Mouse (Mus musculus) CH12.LX (cell line): ENCODE measurements at regions not wholly inside any gene's neighbourhood (a gene's known extent, or its start where the extent isn't known, plus 50 kb on each side); places are given as distances from the start of the nearest gene placed in this dataset.
"Not testable (repeated sequence)": the region's sequence is repeated elsewhere in the genome, so short reads cannot be mapped to it uniquely, and the experiment has no call there.

Experiments used
- DNase-seq: peaks from one replicate; pipeline ENCODE4 v3.0.0-alpha.2; 2013; ENCODE audit errors: extremely low read depth
- H3K27ac ChIP-seq: 2 replicates; pipeline ENCODE4 v1.5.1; 2012; ENCODE audit warnings: low read depth, mild to moderate bottlenecking, control low read depth, moderate library complexity; ENCODE audit not compliant: insufficient read depth
- H3K27me3 ChIP-seq: replicated peaks from 2 replicates; pipeline ENCODE3; 2012; ENCODE audit warnings: inconsistent platforms
- H3K36me3 ChIP-seq, 2 experiments: replicated peaks in 1 of 2; 2 replicates each; pipeline versions ENCODE3 to v1.6.1; 2012; ENCODE audit warnings: inconsistent platforms in 1 of 2, low read length in 1 of 2, mild to moderate bottlenecking in 1 of 2, mixed read lengths in 1 of 2, moderate library complexity in 1 of 2; ENCODE audit not compliant: control insufficient read depth in 1 of 2, insufficient read depth in 1 of 2
- H3K4me1 ChIP-seq, 2 experiments: 2 replicates each; pipeline ENCODE4 v1.6.1; 2012; ENCODE audit warnings: inconsistent platforms in 1 of 2, moderate library complexity in 1 of 2; ENCODE audit not compliant: insufficient read depth in 2 of 2, control insufficient read depth in 1 of 2
- H3K4me2 ChIP-seq: 2 replicates; pipeline ENCODE4 v1.6.1; 2012; ENCODE audit warnings: low read depth, mild to moderate bottlenecking, control low read depth; ENCODE audit not compliant: poor library complexity, insufficient read depth, severe bottlenecking
- H3K4me3 ChIP-seq, 3 experiments: fragments of 150-350 bp in 1 of 3; sonication (generic) in 1 of 3; replicated peaks in 1 of 3; 2 replicates each; pipeline versions ENCODE3 to v1.5.1; 2011 to 2012; ENCODE audit warnings: low read depth in 2 of 3, low read length in 2 of 3, mild to moderate bottlenecking in 2 of 3, moderate library complexity in 2 of 3, control low read depth in 1 of 3, improper control_type of control experiment in 1 of 3, inconsistent platforms in 1 of 3, mixed read lengths in 1 of 3; ENCODE audit not compliant: poor library complexity in 1 of 3
- H3K79me2 ChIP-seq: replicated peaks from 2 replicates; pipeline ENCODE4 v1.6.1; 2012; ENCODE audit warnings: mild to moderate bottlenecking, moderate library complexity; ENCODE audit not compliant: control insufficient read depth, poor library complexity, insufficient read depth, severe bottlenecking; ENCODE audit errors: extremely low read depth
- H3K9ac ChIP-seq: 2 replicates; pipeline ENCODE4 v1.6.1; 2012; ENCODE audit warnings: low read depth, mild to moderate bottlenecking, control low read depth, moderate library complexity; ENCODE audit not compliant: insufficient read depth
- H3K9me3 ChIP-seq: replicated peaks from 2 replicates; pipeline ENCODE3; 2012; ENCODE audit warnings: low read length, inconsistent platforms, mixed read lengths
- BHLHE40 ChIP-seq: IDR thresholded peaks from 2 replicates; pipeline ENCODE4 v1.6.1; 2011; ENCODE audit warnings: mild to moderate bottlenecking, low read depth, low read length, improper control_type of control experiment
- CHD2 ChIP-seq: IDR thresholded peaks from 2 replicates; pipeline ENCODE4 v1.6.1; 2011; ENCODE audit warnings: low read length, improper control_type of control experiment
- ELF1 ChIP-seq: IDR thresholded peaks from 2 replicates; pipeline ENCODE4 v1.6.1; 2014; ENCODE audit warnings: low read depth, mild to moderate bottlenecking, inconsistent platforms, low read length, improper control_type of control experiment
- ETS1 ChIP-seq: conservative IDR thresholded peaks from 2 replicates; pipeline ENCODE4 v1.6.1; 2012; ENCODE audit warnings: low read depth, mild to moderate bottlenecking, inconsistent platforms, low read length, improper control_type of control experiment, moderate library complexity
- GABPA ChIP-seq: IDR thresholded peaks from 2 replicates; pipeline ENCODE4 v1.6.1; 2012; ENCODE audit warnings: low read depth, low read length, improper control_type of control experiment, inconsistent platforms; ENCODE audit not compliant: insufficient replicate concordance
- IRF4 ChIP-seq: IDR thresholded peaks from 2 replicates; pipeline ENCODE4 v1.6.1; 2014; ENCODE audit warnings: low read depth, mild to moderate bottlenecking, inconsistent platforms, low read length, improper control_type of control experiment
- JUND ChIP-seq: conservative IDR thresholded peaks from 2 replicates; pipeline ENCODE4 v1.6.1; 2011; ENCODE audit warnings: low read depth, low read length, improper control_type of control experiment
- MAFK ChIP-seq: IDR thresholded peaks from 2 replicates; pipeline ENCODE4 v1.6.1; 2011; ENCODE audit warnings: low read length, improper control_type of control experiment; ENCODE audit not compliant: insufficient replicate concordance
- MAX ChIP-seq: IDR thresholded peaks from 2 replicates; pipeline ENCODE4 v1.6.1; 2011; ENCODE audit warnings: low read length, improper control_type of control experiment
- MAZ ChIP-seq: IDR thresholded peaks from 2 replicates; pipeline ENCODE4 v1.6.1; 2012; ENCODE audit warnings: low read depth, mild to moderate bottlenecking, inconsistent platforms, low read length, improper control_type of control experiment, moderate library complexity
- MEF2A ChIP-seq: IDR thresholded peaks from 2 replicates; pipeline ENCODE4 v1.6.1; 2014; ENCODE audit warnings: low read depth, mild to moderate bottlenecking, inconsistent platforms, low read length, improper control_type of control experiment, borderline replicate concordance
- NELFE ChIP-seq: IDR thresholded peaks from 2 replicates; pipeline ENCODE4 v1.6.1; 2011; ENCODE audit warnings: low read depth, low read length, improper control_type of control experiment
- NRF1 ChIP-seq: IDR thresholded peaks from 2 replicates; pipeline ENCODE4 v1.6.1; 2014; ENCODE audit warnings: low read depth, mild to moderate bottlenecking, inconsistent platforms, low read length, improper control_type of control experiment, moderate library complexity
- PAX5 ChIP-seq: IDR thresholded peaks from 2 replicates; pipeline ENCODE4 v1.6.1; 2012; ENCODE audit warnings: low read length, inconsistent platforms, mixed read lengths
- POLR2A ChIP-seq: IDR thresholded peaks from 2 replicates; pipeline ENCODE4 v1.6.1; 2011; ENCODE audit warnings: low read depth, mild to moderate bottlenecking, improper control_type of control experiment, low read length
- TBP ChIP-seq: conservative IDR thresholded peaks from 2 replicates; pipeline ENCODE4 v1.6.1; 2011; ENCODE audit warnings: low read depth, low read length, improper control_type of control experiment
- TCF12 ChIP-seq: IDR thresholded peaks from 2 replicates; pipeline ENCODE4 v1.6.1; 2014; ENCODE audit warnings: low read depth, mild to moderate bottlenecking, inconsistent platforms, low read length, improper control_type of control experiment
- ZC3H11A ChIP-seq: IDR thresholded peaks from 2 replicates; pipeline ENCODE4 v1.6.1; 2012; ENCODE audit warnings: low read depth, mild to moderate bottlenecking, inconsistent platforms, low read length, improper control_type of control experiment
- ZMIZ1 ChIP-seq: IDR thresholded peaks from 2 replicates; pipeline ENCODE4 v1.6.1; 2012; ENCODE audit warnings: low read depth, mild to moderate bottlenecking, inconsistent platforms, low read length, improper control_type of control experiment
- ZNF384 ChIP-seq: IDR thresholded peaks from 2 replicates; pipeline ENCODE4 v1.6.1; 2012; ENCODE audit warnings: low read depth, low read length, improper control_type of control experiment, inconsistent platforms
- dilution Hi-C: fragments of 300-500 bp; cut with MboI; formaldehyde crosslinking; loops from 2 replicates; pipeline ENCODE4 v1.14.3; 2020; ENCODE audit warnings: low sequenced_read_pairs; ENCODE audit not compliant: extremely low pct_unique_long_range_greater_than_20kb, extremely low pct_ligation_motif_present
- in situ Hi-C: fragments of 300-500 bp; cut with MboI; formaldehyde crosslinking; loops from 3 replicates; pipeline ENCODE4 v1.14.3; 2019; ENCODE audit warnings: low sequenced_read_pairs, low pct_ligation_motif_present, low pct_unique_long_range_greater_than_20kb, mixed read lengths

GRCm38 (mm10) chr5:102180250-102180649 is 110.5 kb upstream of the Wdfy3 start:
- in situ Hi-C loops (no loop called here), dilution Hi-C loops (no loop called here)
- H3K9ac ChIP-seq = no peak overlapping the region
- no peak overlapping the region for H3K27ac ChIP-seq
- H3K27me3 ChIP-seq = no peaks in the 10 kb centered on the region
- no peak for DNase-seq
- H3K36me3 ChIP-seq = no peaks in the 10 kb centered on the region
- no peaks in the 10 kb centered on the region for H3K79me2 ChIP-seq
- H3K4me1 ChIP-seq = no peaks in the 10 kb centered on the region
- no peaks in the 10 kb centered on the region for H3K9me3 ChIP-seq
- TF ChIP-seq BHLHE40 = no peak
- TF ChIP-seq PAX5 = no peak
- TF ChIP-seq NELFE = no peak
- TF ChIP-seq ETS1 = no peak
- TF ChIP-seq MEF2A = no peak
- TF ChIP-seq ZMIZ1 = no peak
- TF ChIP-seq ZC3H11A = no peak
- TF ChIP-seq JUND = no peak
- TF ChIP-seq TBP = no peak
- no peak for TF ChIP-seq MAZ
- no peak for TF ChIP-seq MAX
- TF ChIP-seq MAFK = no peak
- TF ChIP-seq CHD2 = no peak
- no peak for TF ChIP-seq ZNF384
- no peak for TF ChIP-seq GABPA
- no peak overlapping the region for H3K4me3 ChIP-seq
- no peak overlapping the region for H3K4me2 ChIP-seq

- H3K4me2 ChIP-seq, dilution Hi-C loops, H3K79me2 ChIP-seq, DNase-seq, in situ Hi-C loops, H3K4me1 ChIP-seq, H3K36me3 ChIP-seq, H3K27ac ChIP-seq, H3K4me3 ChIP-seq, H3K9ac ChIP-seq, H3K27me3 ChIP-seq, H3K9me3 ChIP-seq: not testable (repeated sequence)
These were observed 119.2 kb upstream of the Wdfy3 start for GRCm38 (mm10) chr5:102188951-102189350.

GRCm38 (mm10) chr5:102206456-102206855 is 136.7 kb upstream of the Wdfy3 start:
- no peak overlapping the region for H3K4me3 ChIP-seq
- dilution Hi-C loops = no loop called here
- TF ChIP-seq NELFE = no peak
- TF ChIP-seq ELF1 = no peak
- no peak for TF ChIP-seq NRF1
- no peak for TF ChIP-seq IRF4
- no peak for TF ChIP-seq MAFK
- TF ChIP-seq JUND = no peak
- no peak for TF ChIP-seq ETS1
- TF ChIP-seq TCF12 = no peak
- no peak for TF ChIP-seq POLR2A
- TF ChIP-seq PAX5 = no peak
- no peak overlapping the region for H3K4me2 ChIP-seq
- H3K79me2 ChIP-seq = no peaks in the 10 kb centered on the region
- H3K9me3 ChIP-seq = no peaks in the 10 kb centered on the region
- peaks cover 0 to 4% of the 10 kb centered on the region in 2 experiments; a peak in 3 of 4 replicates for H3K4me1 ChIP-seq
- H3K9ac ChIP-seq = no peak overlapping the region
- in situ Hi-C loops = loop anchor here (25.0 kb wide), 1 partner anchor 481 kb away; no protein-coding TSS in a partner anchor
- no peaks in the 10 kb centered on the region for H3K27me3 ChIP-seq
- no peaks in the 10 kb centered on the region for H3K36me3 ChIP-seq
- no peak overlapping the region for H3K27ac ChIP-seq
- DNase-seq = no peak
